Mouse (Mus musculus) brain, adult 2 months (tissue): ENCODE measurements around the gene Hnf1b.
A peak's percentile ranks its signal among the peaks of the same experiment; 100 is the strongest.

Source experiments
- DNase-seq: peaks from one replicate; pipeline ENCODE4 v3.0.0; 2011; ENCODE audit warnings: low read depth, low spot score

Gene Hnf1b

GRCm38 (mm10) chr11:83849529-83850335, at the start of gene Hnf1b:
Gene Hnf1b (plus strand): TSS chr11:83850063.
- peak; percentile 24 for DNase-seq

GRCm38 (mm10) chr11:83802166-83802565, 47.7 kb upstream of the Hnf1b start:
- peak; percentile 47 for DNase-seq

DNA sequence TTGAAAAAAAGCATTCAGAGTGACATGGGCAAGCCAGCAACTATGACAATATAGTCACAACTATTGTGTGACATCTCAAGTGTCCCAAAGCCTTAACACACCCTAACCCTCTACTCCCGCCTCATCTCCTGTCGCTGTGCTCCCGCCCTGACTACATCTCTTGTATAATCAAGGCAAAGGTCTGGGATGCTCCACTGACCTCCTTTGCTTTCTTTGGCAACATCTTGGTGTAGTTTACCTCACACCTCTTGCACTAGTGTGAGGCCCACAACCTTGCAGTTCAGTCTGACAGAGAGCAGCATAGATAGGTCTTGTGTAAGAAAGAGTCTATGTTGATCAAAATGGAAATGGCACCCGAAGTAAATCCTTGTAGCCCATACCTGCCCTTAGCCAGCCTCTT, 47.3 kb upstream of the Hnf1b start:
- DNase-seq: no peak

- no peak for DNase-seq
Observed at GRCm38 (mm10) chr11:83810441-83810840, 39.4 kb upstream of the Hnf1b start.

DNA sequence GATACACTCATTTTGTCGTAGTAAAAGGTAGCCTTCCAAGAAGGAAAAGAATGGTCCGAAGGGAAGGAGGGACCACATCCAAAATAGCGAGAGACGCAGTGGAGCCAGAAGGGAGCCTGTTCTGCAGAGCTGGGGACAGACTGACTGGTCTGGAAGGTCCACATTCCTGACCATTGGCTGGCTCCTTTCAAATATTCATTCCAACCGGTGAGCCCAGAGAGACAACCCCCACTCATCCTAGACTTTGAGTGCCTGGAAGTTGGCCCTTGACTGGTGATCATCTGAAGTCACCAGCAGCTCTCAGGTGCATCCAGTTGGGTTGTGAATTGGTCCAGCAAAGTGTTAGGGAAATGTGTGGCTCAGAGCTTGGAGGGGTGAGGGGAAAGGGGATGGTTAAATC, 34.7 kb upstream of the Hnf1b start:
- no peak for DNase-seq

DNA sequence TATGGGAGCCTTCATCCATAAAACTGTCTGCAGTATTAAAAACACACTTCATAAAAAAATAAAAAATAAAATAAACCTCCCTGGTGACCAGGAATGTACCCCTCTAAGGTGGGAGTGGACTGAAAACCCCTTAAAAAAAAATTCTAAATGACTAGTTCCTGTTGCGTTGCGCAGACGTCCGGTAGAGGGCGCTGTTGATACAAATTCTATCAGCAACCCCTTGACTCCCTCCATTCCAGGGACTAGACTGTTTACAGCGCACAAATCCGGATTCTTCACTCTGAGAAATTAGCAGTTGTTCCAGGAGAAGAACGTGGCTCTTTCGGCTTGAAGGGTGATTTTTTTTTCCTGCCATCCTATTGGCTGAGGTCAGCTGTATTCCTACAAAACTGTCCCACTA, 34.2 kb upstream of the Hnf1b start:
- DNase-seq: peak; percentile 72

GRCm38 (mm10) chr11:83817048-83817447, 32.8 kb upstream of the Hnf1b start:
- DNase-seq: no peak

- no peak for DNase-seq
Observed at GRCm38 (mm10) chr11:83817994-83818393, 31.9 kb upstream of the Hnf1b start.

DNA sequence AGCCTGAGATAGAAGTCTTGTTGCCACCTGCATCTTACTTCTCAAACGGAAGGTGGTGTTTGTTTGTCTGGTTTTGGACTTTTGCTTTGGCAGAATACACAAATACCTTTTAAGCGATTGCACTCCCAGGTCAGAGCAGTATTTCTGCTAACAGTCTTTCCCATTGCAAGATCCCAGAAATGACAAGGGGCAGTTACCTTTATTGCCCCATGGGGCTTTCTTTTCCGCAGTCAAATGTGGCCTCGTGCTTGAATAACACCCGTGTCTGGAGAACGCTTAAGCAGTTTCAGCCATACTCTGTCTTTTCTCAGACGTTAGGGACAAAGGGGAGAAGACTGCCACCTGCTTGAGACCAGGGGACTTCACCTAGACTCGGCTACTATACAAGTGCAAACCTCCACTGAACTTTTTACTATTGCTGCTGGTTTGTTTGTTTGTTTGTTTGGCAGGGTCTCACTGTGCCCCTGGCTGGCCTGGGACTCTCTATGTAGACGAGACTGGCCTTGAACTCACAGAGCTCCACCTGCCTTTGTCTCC, 31.2 kb upstream of the Hnf1b start:
- no peak for DNase-seq

- no peak for DNase-seq
Observed at GRCm38 (mm10) chr11:83819806-83820483, 29.9 kb upstream of the Hnf1b start.

GRCm38 (mm10) chr11:83826142-83826541, 23.7 kb upstream of the Hnf1b start:
- no peak for DNase-seq

GRCm38 (mm10) chr11:83828553-83829142, 21.2 kb upstream of the Hnf1b start:
- DNase-seq: no peak

- DNase-seq: peak; percentile 27
Observed at GRCm38 (mm10) chr11:83832389-83832788, 17.5 kb upstream of the Hnf1b start.

DNA sequence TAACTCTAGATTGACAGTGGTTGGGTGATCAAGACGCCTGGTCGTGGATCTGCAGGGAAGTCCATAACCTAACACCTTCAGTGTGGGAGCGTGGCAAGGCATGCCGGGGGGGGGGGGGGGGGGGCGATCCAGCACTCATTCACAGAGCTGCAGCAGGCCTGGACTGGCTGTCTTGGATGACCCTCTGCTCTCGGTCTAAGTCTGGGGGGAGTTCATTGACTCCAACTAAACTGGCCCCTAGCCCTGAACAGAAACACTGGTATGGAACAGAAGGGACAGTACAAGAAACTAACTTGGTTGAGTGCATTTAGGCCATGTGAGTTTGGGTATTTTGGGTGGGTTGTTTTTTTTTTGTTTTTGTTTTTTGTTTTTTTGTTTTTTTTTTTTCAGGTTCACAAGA, 16.3 kb upstream of the Hnf1b start:
- DNase-seq: no peak

DNA sequence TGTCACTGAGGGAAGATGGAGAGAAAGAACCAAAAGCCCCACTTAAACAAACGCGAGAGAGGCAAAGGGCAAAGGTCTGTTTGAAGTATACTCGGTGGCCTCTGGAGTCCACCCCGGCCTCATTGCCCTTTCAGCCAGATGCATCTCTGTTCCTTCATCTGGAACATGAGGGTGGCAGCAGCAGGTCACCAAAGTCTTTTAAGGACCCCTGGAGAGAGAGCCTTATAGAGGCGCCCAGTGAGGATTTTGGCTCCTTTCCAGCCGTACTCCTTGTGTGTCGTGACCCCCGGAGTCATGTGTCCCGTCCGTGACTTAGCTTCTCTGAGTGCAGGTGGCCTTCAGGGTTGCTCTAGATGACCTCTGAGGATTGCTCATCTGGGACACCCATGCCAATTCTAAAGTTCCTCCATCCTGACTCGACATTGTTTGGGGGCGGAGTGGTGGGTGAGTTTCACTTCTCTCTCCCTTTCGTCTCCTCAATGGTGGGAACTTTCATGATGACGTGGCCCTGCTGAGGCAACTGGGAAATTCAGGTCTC, 15.8 kb upstream of the Hnf1b start:
- peak; percentile 14 for DNase-seq

GRCm38 (mm10) chr11:83839451-83839850, 10.4 kb upstream of the Hnf1b start:
- no peak for DNase-seq

GRCm38 (mm10) chr11:83843534-83843933, 6.3 kb upstream of the Hnf1b start:
- DNase-seq: no peak

DNA sequence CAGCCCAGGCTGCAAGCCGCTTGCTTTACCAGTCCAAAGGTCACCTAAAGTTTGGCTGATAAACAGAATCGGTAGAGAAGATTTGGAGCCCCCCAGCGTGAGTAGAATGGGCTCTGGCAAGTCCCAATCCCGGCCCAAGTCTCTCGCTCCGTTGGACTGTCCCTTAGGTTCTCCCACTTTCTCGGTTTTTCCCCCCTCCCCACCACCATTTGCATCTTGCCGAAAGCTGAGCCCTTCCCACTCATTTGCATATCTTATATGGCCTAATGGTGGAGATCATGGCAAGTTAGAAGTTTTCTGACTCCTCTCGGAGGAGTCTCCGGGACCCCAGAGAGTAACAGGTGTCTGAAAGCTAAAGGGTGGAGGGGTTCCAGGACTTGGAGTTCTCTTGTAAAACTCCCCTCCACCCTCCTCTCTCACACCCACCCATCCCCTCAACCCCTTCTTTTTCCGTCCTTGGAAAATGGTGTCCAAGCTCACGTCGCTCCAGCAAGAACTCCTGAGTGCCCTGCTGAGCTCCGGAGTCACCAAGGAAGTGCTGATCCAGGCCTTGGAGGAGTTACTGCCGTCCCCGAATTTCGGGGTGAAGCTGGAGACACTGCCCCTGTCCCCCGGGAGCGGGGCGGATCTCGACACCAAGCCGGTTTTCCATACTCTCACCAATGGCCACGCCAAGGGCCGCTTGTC, 866 bp downstream of the Hnf1b start:
- DNase-seq: no peak

DNA sequence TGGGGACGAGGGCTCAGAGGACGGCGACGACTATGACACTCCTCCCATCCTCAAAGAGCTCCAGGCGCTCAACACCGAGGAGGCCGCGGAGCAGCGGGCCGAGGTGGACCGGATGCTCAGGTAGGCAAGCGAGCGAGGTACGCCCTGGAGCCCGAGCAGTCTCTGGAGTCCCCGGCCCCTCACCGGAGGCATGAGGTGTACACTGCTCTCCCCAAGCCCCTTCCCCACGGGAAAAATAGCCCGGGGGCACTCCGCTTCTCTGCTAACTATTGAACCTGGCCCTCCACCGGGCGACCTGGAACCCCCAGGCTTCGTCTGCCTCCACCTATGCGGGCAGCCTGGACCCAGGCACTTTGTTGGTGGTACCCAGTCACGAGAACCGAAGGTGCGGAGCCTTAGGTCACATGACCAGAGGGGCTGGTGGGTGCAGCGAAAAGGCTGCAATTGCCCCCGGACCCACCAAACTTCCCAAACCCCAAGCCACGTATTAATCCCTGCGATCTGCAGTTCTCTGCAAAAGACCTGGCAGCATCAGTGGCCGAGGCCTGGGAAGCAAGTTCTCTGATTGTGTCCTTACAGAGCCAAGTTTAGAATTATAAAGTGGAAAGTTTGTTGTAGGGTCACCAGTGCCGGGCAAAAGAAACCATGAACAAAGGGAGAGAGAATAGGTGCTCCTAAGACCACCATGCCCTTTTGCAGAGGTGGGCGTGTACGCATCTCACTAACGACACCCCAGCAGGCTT, 1.6 kb downstream of the Hnf1b start:
- DNase-seq: no peak

DNA sequence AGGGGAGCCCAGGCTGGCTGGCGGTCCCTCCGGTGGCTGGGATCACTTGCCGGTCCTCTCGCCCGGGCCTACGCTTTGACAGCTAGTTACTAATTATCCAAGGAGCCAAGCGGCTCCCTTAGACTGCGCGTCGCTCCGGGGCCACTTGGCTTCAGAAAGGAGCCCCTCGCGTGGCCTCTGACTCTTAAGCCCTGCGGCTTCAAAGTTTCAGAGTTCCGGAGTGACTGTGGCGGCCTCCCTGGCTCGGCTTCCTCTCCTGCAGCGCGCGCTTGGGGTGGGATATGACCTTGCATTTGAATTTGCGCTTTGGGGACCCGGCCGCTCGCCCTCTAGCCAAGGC, 2.1 kb downstream of the Hnf1b start:
- no peak for DNase-seq
